Comparison of ENCODE assay signal across 9 mouse cellular contexts in the genomic region with DNA sequence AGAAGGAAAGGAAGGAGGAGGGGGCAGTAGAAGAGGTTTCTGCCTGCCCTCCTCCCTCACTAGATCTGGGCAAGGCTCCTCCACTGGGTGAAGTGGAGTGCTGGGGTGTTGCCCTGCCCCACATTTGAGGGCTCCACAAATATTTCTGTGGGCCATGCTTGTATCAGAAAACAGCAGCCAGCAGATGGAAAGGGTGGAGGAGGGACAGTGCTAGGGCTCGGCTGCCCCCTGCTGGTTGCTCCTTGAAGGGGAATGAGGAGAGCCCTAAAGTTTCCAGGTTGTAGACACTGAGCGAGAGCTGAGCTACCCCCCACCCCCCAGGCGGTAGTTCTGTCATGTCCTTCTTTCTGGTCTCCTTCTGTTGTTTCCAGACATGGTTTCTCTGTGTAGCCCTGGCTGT. TPM values are rescaled to one million over a fixed set of nuclear protein-coding genes. Genes with fewer than 3 reads are reported as not detected.
DNase-seq lines count a peak whose midpoint lies in the region; ATAC-seq and TF ChIP-seq lines count a peak whose summit lies in the region.
"Had no signal": no experiment of that assay in that cellular context is flagged by ENCODE, and none has a peak within 500 bp of the region (broad histone marks: within the 10 kb centered on the region; RNA-seq: fewer than 3 reads in every experiment).

No protein-coding gene starts in this region.

- ATAC-seq in cerebellum, adult (ENCODE audit: insufficient number of reproducible peaks, low FRiP score, low TSS enrichment): no peak
- ATAC-seq in forebrain, embryonic 16.5 days: peak; percentile 16; the same call in 1 of the 2 replicates
- ATAC-seq in hindbrain, embryonic 15.5 days (ENCODE audit: low FRiP score, low read depth): no peak

- peaks cover 12% of the 10 kb centered on the region for H3K4me1 ChIP-seq in forebrain, embryonic 16.5 days (replicated peaks; ENCODE audit: control insufficient read depth, insufficient read depth, low read length)
- peaks cover 16% of the 10 kb centered on the region for H3K4me1 ChIP-seq in hindbrain, embryonic 15.5 days (replicated peaks)

- H3K9me3 ChIP-seq in forebrain, embryonic 16.5 days (ENCODE audit: control insufficient read depth, low read length): no peaks in the 10 kb centered on the region
- H3K9me3 ChIP-seq in hindbrain, embryonic 15.5 days: no peaks in the 10 kb centered on the region
- H3K9me3 ChIP-seq: liver, embryonic 15.5 days had no signal

- peak; percentile 84 for TF ChIP-seq CTCF in left cerebral cortex, adult 2 months (IDR thresholded peaks at IDR 0.05)

- no peak overlapping the region for H3K4me2 ChIP-seq in forebrain, embryonic 16.5 days (ENCODE audit: low read length)
- H3K4me2 ChIP-seq in hindbrain, embryonic 15.5 days: no peak overlapping the region

- H3K27ac ChIP-seq in forebrain, embryonic 16.5 days (ENCODE audit: low read length): no peak overlapping the region
- peak overlapping the region; percentile 92 for H3K27ac ChIP-seq in hindbrain, embryonic 15.5 days (replicated peaks)
- H3K27ac ChIP-seq in left cerebral cortex, adult 2 months: peak overlapping the region; percentile 86
- H3K27ac ChIP-seq: liver, embryonic 15.5 days had no signal

- WGBS in forebrain, embryonic 16.5 days: 9% methylated on average over 3 of the region's 3 CpGs
- 21% methylated on average over 3 of the region's 3 CpGs for WGBS in hindbrain, embryonic 15.5 days

- H3K9ac ChIP-seq in forebrain, embryonic 16.5 days (replicated peaks; ENCODE audit: low read depth, low read length): no peak overlapping the region
- no peak overlapping the region for H3K9ac ChIP-seq in hindbrain, embryonic 15.5 days
- H3K9ac ChIP-seq: liver, embryonic 15.5 days had no signal

- no peak overlapping the region for H3K4me3 ChIP-seq in forebrain, embryonic 16.5 days (replicated peaks; ENCODE audit: low read length)
- H3K4me3 ChIP-seq in hindbrain, embryonic 15.5 days: no peak overlapping the region
- H3K4me3 ChIP-seq in left cerebral cortex, adult 2 months: no peak overlapping the region
- H3K4me3 ChIP-seq: liver, embryonic 15.5 days had no signal

- no peaks in the 10 kb centered on the region for H3K27me3 ChIP-seq in forebrain, embryonic 16.5 days (replicated peaks; ENCODE audit: control insufficient read depth, insufficient read depth, low read length)
- no peaks in the 10 kb centered on the region for H3K27me3 ChIP-seq in hindbrain, embryonic 15.5 days

- DNase-seq in cerebellum, adult 11 months: peak; percentile 16
- DNase-seq in c-Kit-positive CD71-positive TER-119-negative erythroid progenitor cells, embryonic 14.5 days (ENCODE audit: low read depth): peak; percentile 57
- DNase-seq in left cerebral cortex, adult 2 months (ENCODE audit: extremely low spot score in 1 of 2, low spot score in 2 of 2): peak; percentile 74 to 79
- peak; percentile 73 for DNase-seq in mesoderm, embryonic 11.5 days (ENCODE audit: low read depth, low spot score)
- DNase-seq in right cerebral cortex, postnatal 4 days: peak; percentile 86

- H3K36me3 ChIP-seq in forebrain, embryonic 16.5 days (ENCODE audit: control insufficient read depth, insufficient read depth): no peaks in the 10 kb centered on the region
- H3K36me3 ChIP-seq in hindbrain, embryonic 15.5 days: no peaks in the 10 kb centered on the region
- H3K36me3 ChIP-seq: liver, embryonic 15.5 days had no signal

- intact Hi-C loops in left cerebral cortex, adult 2 months (cut with DNase I): loop anchor here (1.0 to 10.0 kb wide), 5 partner anchors 246 to 476 kb away; a partner anchor contains a TSS

RNA-seq across cellular contexts. Expression of a gene that starts 26.9 kb away (rescaled TPM):
- 0.83 and 0.85 TPM in 2 replicates for polyA plus RNA-seq in forebrain, embryonic 16.5 days (2015; fragmentation: Nextera tagmentation; extraction: Ambion mirVana)
- polyA plus RNA-seq in hindbrain, embryonic 15.5 days (2015; fragmentation: Nextera tagmentation; extraction: Ambion mirVana): 1.4 and 1.6 TPM in 2 replicates
- total RNA-seq in left cerebral cortex, adult 2 months (2021): 1 to 10 TPM; 2.4 to 2.9 TPM

Comparison
In these comparisons a context has a peak if more than half of its experiments do, and no peak if none do; other contexts are left out.
1. DNase-seq: peak in every context shown above with its lines; median percentile 86 in right cerebral cortex, postnatal 4 days; 76 in left cerebral cortex, adult 2 months; 73 in mesoderm, embryonic 11.5 days; 57 in c-Kit-positive CD71-positive TER-119-negative erythroid progenitor cells, embryonic 14.5 days; 16 in cerebellum, adult 11 months.